Mouse (Mus musculus) gastrocnemius, postnatal 14 days (tissue): ENCODE results near the gene Tnnt3. TPM values are rescaled to one million over a fixed set of nuclear protein-coding genes. Genes with fewer than 3 reads are reported as not detected.
A peak's percentile ranks its signal among the peaks of the same experiment; 100 is the strongest.

ENCODE experiments used
- DNase-seq: peaks from one replicate; pipeline ENCODE4 v3.0.0; 2021; ENCODE audit warnings: mixed read lengths
- intact Hi-C: fragments of 180-260 bp; cut with DNase I; formaldehyde crosslinking; loops from one replicate; pipeline ENCODE4 v1.15.1; 2025; ENCODE audit warnings: low total_unique reads
- long read RNA-seq, 2 experiments: library from polyadenylated mRNA; stranded (forward); transcript quantifications; one replicate each; pipeline ENCODE4 v2.0.0; 2021
- total RNA-seq, 2 experiments: library from RNA; stranded (reverse); gene quantifications; 2 replicates each; pipeline ENCODE4 v1.2.3; 2021

The Tnnt3 gene
- over 10,000 TPM; 22,199 to 23,470 TPM for total RNA-seq
- long read RNA-seq, experiment 1, partial matches to known transcripts = 418 of 1,528 reads
- long read RNA-seq, experiment 1, other reads (novel, unspliced or antisense) = 1,106 of 1,528 reads
- long read RNA-seq, experiment 2, partial matches to known transcripts = 407 of 1,642 reads
- long read RNA-seq, experiment 2, other reads (novel, unspliced or antisense) = 1,232 of 1,642 reads

- DNase-seq = peak; percentile 70
- intact Hi-C loops = loop anchor here (5.0 kb wide), 1 partner anchor 56 kb away; the partner anchor contains the start of gene Tnni2
These were observed at the start of gene Tnnt3 for GRCm38 (mm10) chr7:142498575-142498974. TSS of gene Tnnt3 (plus strand) at chr7:142498836.

DNA sequence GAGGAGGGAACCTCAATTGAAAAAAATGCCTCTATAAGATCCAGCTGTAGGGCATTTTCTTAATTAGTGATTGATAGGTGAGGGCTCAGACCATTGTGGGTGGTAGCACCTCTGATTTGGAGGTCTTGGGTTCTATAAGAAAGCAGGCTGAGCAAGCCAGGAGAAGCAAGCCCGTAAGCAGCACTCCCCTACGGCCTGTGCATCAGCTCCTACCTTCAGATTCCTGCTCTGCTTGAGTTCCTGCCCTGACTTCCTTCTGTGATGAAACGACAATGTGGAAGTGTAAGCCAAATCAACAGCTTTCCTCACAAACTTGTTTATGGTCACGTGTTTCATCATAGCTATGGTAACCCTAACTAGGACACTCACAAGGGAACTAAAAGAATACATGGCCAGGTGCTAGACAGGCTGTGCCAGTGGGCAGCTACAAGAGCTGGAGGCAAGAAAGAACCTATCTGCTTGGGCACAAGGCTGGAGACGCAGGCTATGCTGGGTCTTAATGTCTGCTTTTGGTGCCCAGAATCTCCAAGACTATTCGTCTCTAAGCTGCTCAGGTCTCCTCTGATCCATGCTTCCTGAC lies 49.5 kb upstream of the Tnnt3 start:
- intact Hi-C loops = no loop called here
- DNase-seq = no peak

GRCm38 (mm10) chr7:142454706-142455105 lies 43.9 kb upstream of the Tnnt3 start:
- no peak for DNase-seq
- intact Hi-C loops = no loop called here

DNA sequence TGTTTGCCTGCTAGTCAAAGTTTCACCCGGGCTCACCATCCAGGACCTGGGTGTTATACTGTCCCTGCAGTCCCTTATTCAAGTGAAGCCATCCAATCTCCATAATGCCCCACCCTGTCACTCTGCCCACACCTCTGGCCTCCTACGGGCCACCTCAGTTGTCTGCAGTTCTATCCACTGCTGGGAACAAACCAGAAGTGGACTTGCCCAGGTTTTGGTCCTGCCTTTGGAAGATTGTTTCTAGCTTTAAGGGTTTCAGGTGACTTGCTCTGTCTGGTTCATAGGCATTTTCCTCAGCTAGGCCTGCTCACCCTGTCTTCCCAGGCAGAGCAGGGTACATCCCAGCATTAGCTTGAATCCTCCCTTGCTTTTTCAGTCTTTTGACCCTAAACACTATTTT lies 43.4 kb upstream of the Tnnt3 start:
- intact Hi-C loops = no loop called here
- no peak for DNase-seq

GRCm38 (mm10) chr7:142456806-142457205 lies 41.8 kb upstream of the Tnnt3 start:
- intact Hi-C loops = no loop called here
- no peak for DNase-seq

GRCm38 (mm10) chr7:142457227-142457811 lies 41.3 kb upstream of the Tnnt3 start:
- no peak for DNase-seq

GRCm38 (mm10) chr7:142458026-142458425 lies 40.6 kb upstream of the Tnnt3 start:
- DNase-seq = peak; percentile 2
- intact Hi-C loops = no loop called here

More at GRCm38 (mm10) chr7:142457227-142457811, 41.3 kb upstream of the Tnnt3 start:
- intact Hi-C loops = no loop called here

DNA sequence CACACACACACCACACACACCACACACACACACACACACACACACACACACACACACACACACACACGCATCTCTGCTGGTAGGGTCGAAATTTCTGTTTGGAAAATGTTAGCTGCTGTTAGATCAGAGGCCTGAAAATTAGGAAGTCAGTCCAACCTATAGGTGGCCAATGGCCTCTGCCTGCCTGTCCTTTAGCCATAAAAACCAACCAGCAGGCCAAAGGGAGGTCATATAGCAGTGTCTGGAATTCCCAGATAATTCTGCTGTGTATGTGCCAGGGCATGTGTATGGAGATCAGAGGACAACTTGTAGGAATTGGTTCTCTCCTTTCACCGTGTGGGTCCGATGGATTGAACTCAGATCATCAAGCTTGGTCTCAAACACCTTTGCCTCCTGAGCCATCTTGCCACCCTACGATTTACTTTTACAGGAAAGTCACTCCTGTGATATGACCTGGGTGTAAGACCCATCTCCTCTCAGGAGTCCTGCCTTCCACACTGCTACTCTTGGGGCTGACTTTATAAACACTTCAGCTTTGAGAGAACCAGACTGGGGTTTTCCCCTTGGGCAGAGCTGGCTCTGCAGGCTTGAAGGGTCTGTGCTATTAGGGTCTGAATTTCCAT lies 39.8 kb upstream of the Tnnt3 start:
- intact Hi-C loops = no loop called here

DNA sequence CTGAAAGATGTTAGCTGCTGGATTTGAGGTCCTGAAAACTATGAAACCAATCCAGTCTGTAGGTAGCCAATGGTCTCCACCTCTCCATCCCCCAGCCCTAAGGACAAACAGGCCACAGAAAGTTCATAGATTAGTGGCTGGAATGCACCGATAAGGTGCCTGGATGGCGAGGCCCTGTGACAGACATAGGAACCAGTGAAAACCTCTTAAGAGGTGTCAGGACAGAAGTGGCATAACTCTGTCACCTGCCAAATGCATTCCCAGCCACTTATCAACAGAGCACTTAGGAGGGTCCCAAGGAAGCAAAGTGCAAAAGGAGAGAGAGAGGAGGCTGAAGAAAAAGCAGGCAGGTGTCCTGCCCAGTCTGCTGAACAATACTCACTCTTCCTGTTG lies 39.3 kb upstream of the Tnnt3 start:
- no peak for DNase-seq
- intact Hi-C loops = no loop called here

More for the DNA sequence above, 39.8 kb upstream of the Tnnt3 start:
- DNase-seq = peak; percentile 1

DNA sequence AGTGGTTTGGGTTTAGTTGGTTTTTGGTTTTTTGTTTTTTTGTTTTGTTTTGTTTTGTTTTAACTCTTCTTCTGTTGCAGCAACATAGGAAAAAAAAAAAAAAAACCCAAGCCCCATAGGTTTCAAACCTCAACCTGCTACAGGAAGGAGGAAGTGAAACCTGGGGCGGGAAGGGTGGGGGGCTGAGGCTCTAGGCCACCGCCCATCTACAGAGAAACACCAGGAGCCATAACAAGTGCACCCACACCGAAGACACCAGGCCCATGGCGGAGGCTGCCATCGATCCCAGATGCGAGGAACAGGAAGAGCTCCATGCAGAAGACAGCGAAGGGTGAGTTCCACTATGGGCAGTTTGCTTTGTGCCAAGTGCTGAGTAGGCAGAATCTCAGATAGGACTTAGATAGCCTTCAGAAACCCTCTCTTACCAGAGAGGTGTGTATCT lies 38.0 kb upstream of the Tnnt3 start, which contains the start of gene Lsp1:
TSS of gene Lsp1 (plus strand) at position 174 of the 442 bp plus-strand sequence.
- no peak for DNase-seq
- intact Hi-C loops = no loop called here

DNA sequence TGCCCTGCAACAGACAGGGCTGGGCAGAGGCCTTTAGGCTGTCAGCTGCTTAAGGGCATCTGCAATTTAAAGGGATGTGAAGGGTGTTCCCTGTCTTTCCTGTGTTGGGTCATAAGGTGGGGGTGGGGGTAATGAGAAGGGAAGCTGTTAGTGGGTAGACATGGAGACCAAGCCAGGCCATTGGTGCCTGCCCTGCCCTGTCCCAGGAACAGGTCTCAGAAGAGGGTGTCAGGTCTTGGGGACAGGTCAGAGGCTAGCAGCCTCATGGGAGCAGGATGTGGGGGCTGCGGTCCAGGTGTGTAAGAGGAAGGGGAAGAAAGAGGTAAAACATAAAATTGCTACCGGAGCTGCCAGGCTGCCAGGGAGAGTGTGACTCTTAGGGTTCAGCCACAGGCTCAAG lies 37.2 kb upstream of the Tnnt3 start:
- intact Hi-C loops = no loop called here
- DNase-seq = peak; percentile 5

GRCm38 (mm10) chr7:142462190-142462589 lies 36.4 kb upstream of the Tnnt3 start:
- intact Hi-C loops = no loop called here

DNA sequence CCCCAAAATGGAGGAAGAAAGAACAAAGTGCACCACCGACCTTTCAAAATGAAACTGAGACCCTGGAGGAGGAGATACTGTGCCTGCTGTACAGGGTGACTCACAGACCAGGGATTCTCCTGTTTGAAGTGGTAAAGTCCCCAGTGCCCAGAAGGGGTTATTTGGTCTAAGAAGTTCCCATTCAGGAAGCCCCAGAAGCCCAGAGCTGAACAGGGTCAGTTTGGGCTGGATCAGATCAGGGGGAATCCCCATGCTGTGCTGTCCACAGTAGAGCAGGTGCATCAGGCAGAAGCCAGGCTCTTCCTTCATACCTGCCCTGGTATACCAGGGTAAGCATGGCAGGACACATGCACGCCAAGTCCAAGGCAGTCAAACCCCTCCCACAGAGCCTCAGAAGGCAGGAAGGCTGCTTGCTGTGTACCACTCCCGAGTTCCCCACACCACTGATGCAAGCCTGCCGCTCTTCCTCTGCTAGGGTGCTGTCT lies 36.0 kb upstream of the Tnnt3 start:
- intact Hi-C loops = no loop called here
- peak; percentile 9 for DNase-seq

More at GRCm38 (mm10) chr7:142462190-142462589, 36.4 kb upstream of the Tnnt3 start:
- peak; percentile 78 for DNase-seq

GRCm38 (mm10) chr7:142470171-142470691 lies 28.4 kb upstream of the Tnnt3 start:
- DNase-seq = peak; percentile 6

DNA sequence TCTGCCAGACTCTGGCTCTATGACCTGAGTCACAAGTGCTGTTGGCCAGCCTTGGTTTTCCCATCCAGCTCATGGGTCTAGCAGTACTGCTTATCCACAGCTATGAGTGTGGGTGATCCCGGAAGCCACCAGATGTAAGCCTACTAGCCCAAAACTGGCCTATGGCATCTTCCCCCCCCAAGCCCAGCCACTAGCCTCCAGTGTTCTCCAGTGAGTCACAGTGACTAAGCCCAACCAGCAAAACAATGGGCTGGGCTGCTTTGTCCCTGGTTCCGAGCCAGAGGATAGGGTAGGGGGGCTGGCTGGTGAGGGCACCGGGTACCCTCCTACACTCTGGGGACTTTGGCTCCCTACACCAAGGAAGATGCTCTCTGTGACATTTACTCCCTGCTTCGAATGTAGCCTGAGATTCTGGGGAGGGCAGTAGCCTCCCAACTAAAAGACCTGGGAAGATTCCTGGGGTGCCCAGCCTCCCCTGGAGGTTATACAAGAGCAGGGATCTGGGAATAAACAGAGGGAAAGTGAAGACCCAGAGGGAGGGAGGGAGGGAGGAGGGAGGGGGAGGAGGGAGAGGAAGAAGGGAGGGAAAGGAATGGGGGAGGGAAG lies 27.7 kb upstream of the Tnnt3 start:
- peak; percentile 83 for DNase-seq
- intact Hi-C loops = no loop called here

More at GRCm38 (mm10) chr7:142470171-142470691, 28.4 kb upstream of the Tnnt3 start:
- intact Hi-C loops = no loop called here

DNA sequence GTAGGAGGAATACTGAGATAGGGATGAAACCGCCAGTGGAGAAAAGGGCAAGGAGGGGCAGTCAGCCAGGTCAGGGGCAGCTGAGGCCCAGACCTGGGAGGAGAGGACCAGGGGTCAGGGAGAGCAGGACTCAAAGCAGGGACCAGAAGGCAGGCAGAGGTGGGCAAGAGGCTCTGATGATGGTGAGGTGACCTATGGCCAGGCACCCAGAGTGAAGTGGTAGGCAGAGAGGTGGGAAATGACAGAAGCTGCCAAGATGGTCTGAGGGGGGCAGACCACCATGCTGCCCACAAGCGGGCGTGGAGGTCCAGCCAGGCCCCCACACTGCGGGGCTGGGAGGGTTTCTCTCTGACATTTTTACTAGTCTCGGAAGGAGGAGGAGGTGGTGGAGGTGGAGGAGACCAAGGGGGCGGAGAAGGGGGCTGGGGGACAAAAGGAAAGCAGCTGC lies 27.2 kb upstream of the Tnnt3 start:
- peak; percentile 17 for DNase-seq
- intact Hi-C loops = no loop called here

- peak; percentile 74 for DNase-seq
- intact Hi-C loops = no loop called here
These were observed 26.6 kb upstream of the Tnnt3 start for GRCm38 (mm10) chr7:142471884-142472570.

DNA sequence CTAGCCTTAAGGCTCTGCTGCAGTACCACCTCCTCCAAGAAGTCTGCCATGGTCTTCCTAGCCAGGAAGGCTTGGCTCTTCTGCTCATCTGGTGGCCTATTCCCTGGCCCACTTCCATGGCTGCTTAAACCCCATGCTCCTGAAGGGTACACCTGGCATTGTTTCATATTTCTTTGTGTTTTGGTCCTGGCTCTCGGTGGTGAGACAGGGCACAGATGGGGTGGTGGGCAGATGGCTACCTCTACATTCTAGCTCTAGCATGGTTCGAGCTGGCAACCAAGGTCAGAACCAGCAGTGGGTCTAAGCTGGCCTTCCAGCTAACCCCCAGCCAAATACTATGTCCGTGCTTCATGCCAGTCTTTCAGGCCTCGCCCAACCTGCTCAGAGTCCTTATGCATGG lies 25.7 kb upstream of the Tnnt3 start:
- intact Hi-C loops = no loop called here
- peak; percentile 2 for DNase-seq

DNA sequence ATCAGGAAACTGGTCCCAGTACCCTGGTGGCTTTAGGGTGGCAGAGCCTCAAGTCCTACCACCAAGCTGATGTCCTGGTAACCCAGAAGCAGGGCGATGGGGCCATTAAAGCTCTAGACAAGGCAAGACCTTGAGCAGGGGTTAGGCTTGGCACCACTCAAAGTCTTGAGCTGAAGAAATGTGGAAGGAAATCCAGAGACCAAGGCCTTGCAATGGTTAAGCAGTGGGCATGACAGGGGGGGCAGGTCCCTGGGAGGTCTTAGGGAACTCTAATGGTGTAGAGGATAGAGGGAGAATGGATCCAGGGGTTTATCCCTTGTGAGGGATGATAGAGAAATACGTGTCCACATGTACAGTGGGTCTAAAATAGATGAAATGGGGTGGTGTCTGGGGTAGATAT lies 25.2 kb upstream of the Tnnt3 start:
- intact Hi-C loops = no loop called here
- peak; percentile 3 for DNase-seq
